Mouse (Mus musculus) C2C12 (cell line): ENCODE results near the gene Mamdc2. TPM values are rescaled to one million over a fixed set of nuclear protein-coding genes. Genes with fewer than 3 reads are reported as not detected.

Experiments
- H3K27me3 ChIP-seq: one replicate; pipeline ENCODE4 v1.6.1; 2011; ENCODE audit not compliant: control insufficient read depth, insufficient read depth, insufficient read length
- H3K36me3 ChIP-seq: one replicate; pipeline ENCODE4 v1.6.1; 2011; ENCODE audit not compliant: control insufficient read depth, insufficient read depth
- H3K4me3 ChIP-seq: one replicate; pipeline ENCODE4 v1.5.1; 2011; ENCODE audit warnings: mild to moderate bottlenecking, control low read depth; ENCODE audit not compliant: poor library complexity, insufficient read depth, severe bottlenecking
- H3K79me2 ChIP-seq: one replicate; pipeline ENCODE4 v1.6.1; 2011; ENCODE audit not compliant: control insufficient read depth, insufficient read depth
- H3K79me3 ChIP-seq: one replicate; pipeline ENCODE4 v1.6.1; 2011; ENCODE audit warnings: low read depth, control low read depth
- H3ac ChIP-seq: one replicate; pipeline ENCODE3; 2011; ENCODE audit warnings: low read depth; ENCODE audit not compliant: control insufficient read depth, insufficient read length
- CEBPB ChIP-seq: IDR thresholded peaks from one replicate; pipeline ENCODE4 v1.6.1; 2011; ENCODE audit warnings: low read depth, mild to moderate bottlenecking, control low read depth, moderate library complexity
- CTCF ChIP-seq: IDR thresholded peaks from one replicate; pipeline ENCODE4 v1.5.1; 2011; ENCODE audit not compliant: control insufficient read depth, insufficient read depth, insufficient read length
- FOSL1 ChIP-seq: IDR thresholded peaks from one replicate; pipeline ENCODE4 v1.8.0; 2011; ENCODE audit warnings: mild to moderate bottlenecking, low read length; ENCODE audit not compliant: poor library complexity, insufficient read depth, severe bottlenecking
- MAX ChIP-seq: IDR thresholded peaks from one replicate; pipeline ENCODE4 v1.6.1; 2011; ENCODE audit warnings: mild to moderate bottlenecking, control low read depth
- MYOD1 ChIP-seq: IDR thresholded peaks from one replicate; pipeline ENCODE4 v1.6.1; 2011; ENCODE audit warnings: low read depth; ENCODE audit not compliant: control insufficient read depth, insufficient read length
- MYOG ChIP-seq: IDR thresholded peaks from one replicate; pipeline ENCODE4 v1.6.1; 2011; ENCODE audit not compliant: control insufficient read depth, insufficient read length; ENCODE audit errors: extremely low read depth
- USF1 ChIP-seq: IDR thresholded peaks from one replicate; pipeline ENCODE4 v1.6.1; 2011; ENCODE audit warnings: low read depth, mild to moderate bottlenecking, control low read depth, moderate library complexity
- polyA plus RNA-seq: library from polyadenylated mRNA; unstranded; fragments of >200 nt; fragmentation: generic; extraction: Trizol; gene quantifications from one replicate; pipeline ENCODE4 v1.2.1, GENCODE M21; 2012; ENCODE audit warnings: missing spikeins

The Mamdc2 gene
- polyA plus RNA-seq, 1 experiment = 0.77 TPM

DNA sequence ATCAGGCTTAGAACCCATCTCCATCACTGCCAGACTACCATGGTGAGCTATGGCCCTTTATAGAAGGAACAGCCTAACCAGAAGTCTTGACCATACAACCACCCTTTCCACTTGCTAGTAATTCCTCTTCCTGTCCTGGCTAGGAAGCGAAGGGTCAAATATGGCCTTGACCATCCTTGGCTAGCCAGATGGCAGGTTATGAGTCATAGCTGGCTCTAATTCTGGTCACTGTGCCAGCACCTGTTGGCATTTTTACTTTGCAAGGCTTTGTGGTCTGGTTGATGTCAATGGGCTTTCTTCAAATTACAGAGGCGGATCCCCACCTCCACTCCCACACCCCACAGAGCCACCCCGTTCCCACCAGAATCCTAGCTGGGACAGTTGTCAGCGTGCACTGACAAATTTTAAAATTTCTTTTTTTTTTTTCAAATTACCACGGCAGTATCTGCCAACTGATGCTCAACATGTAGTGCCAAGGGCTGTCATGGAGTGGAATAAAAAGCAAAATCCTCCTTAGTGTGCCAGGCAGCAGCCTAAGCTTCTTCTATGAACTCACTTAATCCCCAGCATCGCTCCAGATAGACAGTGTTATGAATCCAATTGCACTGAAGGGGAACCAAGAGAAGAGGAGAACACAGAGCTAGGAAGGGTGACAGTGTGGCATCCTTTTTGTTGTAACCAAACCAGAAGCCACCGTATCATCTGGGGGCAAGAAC is 73.1 kb downstream of the Mamdc2 start:
- Histone ChIP-seq H3K79me3 (no peaks in the 10 kb centered on the region), H3K79me2 (no peaks in the 10 kb centered on the region), H3ac (no peak overlapping the region), H3K27me3 (no peaks in the 10 kb centered on the region), H3K4me3 (no peak overlapping the region), H3K36me3 (no peaks in the 10 kb centered on the region)
- no peak for TF ChIP-seq CTCF
- no peak for TF ChIP-seq USF1
- TF ChIP-seq MAX = no peak
- no peak for TF ChIP-seq FOSL1
- peak; percentile 85 for TF ChIP-seq MYOD1
- no peak for TF ChIP-seq MYOG

DNA sequence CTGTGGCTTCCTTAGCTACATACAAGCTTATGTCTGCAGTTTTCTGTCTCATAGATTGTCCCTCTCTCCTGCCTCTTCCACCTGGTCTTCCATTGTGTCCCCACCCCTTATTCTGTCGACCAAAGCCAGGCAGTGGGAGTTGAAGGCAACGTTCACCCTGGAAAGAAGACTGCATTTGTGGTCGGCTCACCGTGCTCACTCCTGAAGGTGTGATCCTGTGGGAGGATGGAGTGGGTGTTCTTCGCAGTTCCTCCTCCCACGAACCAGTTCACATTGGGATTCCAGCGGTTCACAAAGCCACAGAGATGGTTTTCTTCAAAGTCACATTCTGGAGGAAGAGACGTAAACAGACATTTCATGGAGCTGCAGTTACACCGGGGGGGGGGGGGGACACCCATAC is 74.5 kb downstream of the Mamdc2 start:
- no peaks in the 10 kb centered on the region for H3K27me3 ChIP-seq
- no peaks in the 10 kb centered on the region for H3K79me3 ChIP-seq
- H3K36me3 ChIP-seq = no peaks in the 10 kb centered on the region
- H3K4me3 ChIP-seq = no peak overlapping the region
- no peaks in the 10 kb centered on the region for H3K79me2 ChIP-seq
- H3ac ChIP-seq = no peak overlapping the region
- TF ChIP-seq USF1 = no peak
- TF ChIP-seq FOSL1 = no peak
- no peak for TF ChIP-seq MAX
- no peak for TF ChIP-seq MYOG
- TF ChIP-seq MYOD1 = no peak
- no peak for TF ChIP-seq CEBPB
- no peak for TF ChIP-seq CTCF

DNA sequence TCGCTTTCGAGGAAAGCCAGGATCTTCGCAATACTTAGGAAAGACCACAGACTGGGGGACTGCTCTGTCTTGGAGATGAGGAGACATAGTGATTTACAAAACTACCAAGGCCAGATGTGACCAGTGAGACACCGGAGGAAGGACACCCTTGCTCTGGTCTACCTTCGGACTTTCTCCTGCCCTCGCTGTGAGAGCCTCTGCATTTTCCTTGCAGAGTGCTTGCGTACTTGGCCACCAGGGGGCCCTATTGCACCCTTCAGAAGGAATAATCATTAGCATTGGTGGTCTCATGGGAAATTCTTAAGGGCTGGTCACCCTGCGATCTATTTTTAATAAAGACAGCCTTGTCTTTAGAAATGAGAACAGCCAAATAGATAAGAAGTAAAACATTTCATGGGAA is 75.0 kb downstream of the Mamdc2 start:
- H3K4me3 ChIP-seq = no peak overlapping the region
- peak; percentile 49 for TF ChIP-seq CTCF
- no peak for TF ChIP-seq CEBPB
- no peak for TF ChIP-seq MAX
- no peak for TF ChIP-seq USF1
- no peak for TF ChIP-seq MYOG
- no peak for TF ChIP-seq MYOD1
- no peak for TF ChIP-seq FOSL1
- H3K79me2 ChIP-seq = no peaks in the 10 kb centered on the region
- no peaks in the 10 kb centered on the region for H3K27me3 ChIP-seq
- no peak overlapping the region for H3ac ChIP-seq
- H3K36me3 ChIP-seq = no peaks in the 10 kb centered on the region
- no peaks in the 10 kb centered on the region for H3K79me3 ChIP-seq

DNA sequence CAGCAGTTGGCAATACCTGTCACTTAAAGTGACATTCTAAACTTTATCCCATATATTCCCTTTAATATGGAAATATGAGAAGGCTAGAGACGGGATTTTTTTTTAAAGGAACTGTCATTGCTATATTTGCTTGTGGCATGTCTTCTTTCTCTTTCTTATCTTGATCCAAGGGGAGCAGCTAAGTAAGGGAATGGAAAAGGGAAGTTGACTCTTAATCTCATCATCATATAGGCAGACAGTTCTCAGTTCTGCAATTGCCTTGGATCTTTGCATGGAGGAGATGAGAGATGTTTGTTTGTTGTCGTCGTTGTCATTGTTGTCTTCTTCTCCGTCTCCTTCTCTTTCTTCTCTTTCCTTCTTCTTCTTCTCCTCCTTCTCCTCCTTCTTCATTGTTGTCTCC is 79.0 kb downstream of the Mamdc2 start:
- Histone ChIP-seq H3K79me2 (no peaks in the 10 kb centered on the region), H3K36me3 (no peaks in the 10 kb centered on the region), H3ac (no peak overlapping the region), H3K4me3 (no peak overlapping the region), H3K79me3 (no peaks in the 10 kb centered on the region), H3K27me3 (no peaks in the 10 kb centered on the region)
- TF ChIP-seq MYOG (no peak), FOSL1 (no peak), USF1 (no peak), MYOD1 (no peak), CEBPB (no peak), MAX (no peak), CTCF (no peak)

DNA sequence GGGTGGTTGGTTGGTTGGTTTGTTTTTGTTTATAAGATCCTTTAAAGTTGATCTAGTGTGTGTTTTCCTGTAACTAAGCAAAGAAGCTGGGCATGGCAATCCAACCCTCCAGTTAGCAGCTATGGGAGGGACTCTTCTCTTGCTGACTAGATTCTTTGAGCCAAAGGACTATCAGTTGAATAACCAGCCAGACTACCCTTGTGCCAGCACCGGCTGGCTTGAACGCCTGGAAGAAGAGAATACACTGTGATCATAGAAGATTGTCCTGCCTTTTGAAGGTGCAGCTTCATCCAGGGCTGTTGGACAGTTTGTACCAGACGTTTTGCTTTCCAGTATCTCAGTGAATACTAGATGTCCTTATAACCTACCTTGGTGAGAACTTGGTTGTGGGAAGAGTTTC is 86.2 kb downstream of the Mamdc2 start:
- TF ChIP-seq CEBPB = no peak
- TF ChIP-seq CTCF = no peak
- TF ChIP-seq MYOD1 = no peak
- no peak for TF ChIP-seq FOSL1
- TF ChIP-seq USF1 = no peak
- TF ChIP-seq MYOG = no peak
- TF ChIP-seq MAX = no peak
- H3K36me3 ChIP-seq = no peaks in the 10 kb centered on the region
- no peak overlapping the region for H3ac ChIP-seq
- H3K27me3 ChIP-seq = no peaks in the 10 kb centered on the region
- no peaks in the 10 kb centered on the region for H3K79me2 ChIP-seq
- no peak overlapping the region for H3K4me3 ChIP-seq
- H3K79me3 ChIP-seq = no peaks in the 10 kb centered on the region

DNA sequence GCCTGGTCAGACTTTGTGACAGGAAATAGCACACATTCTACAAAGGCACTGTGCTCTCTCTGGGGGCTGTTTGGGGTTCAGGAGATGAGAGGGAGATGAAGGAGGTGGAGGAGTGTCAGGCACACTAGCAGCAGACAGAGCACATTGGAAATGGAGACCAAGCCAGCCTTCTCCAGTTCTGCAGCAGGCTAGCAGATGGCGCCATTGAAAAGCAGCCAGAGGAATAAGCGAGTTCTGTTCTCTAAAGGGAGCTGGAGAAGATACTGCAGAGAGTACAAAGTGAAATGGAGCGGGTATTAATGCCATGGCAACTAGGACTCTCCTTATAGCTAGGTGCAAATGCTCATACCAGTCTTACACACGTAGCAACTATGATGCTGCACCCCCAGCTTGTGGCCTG is 87.1 kb downstream of the Mamdc2 start:
- Histone ChIP-seq H3K4me3 (no peak overlapping the region), H3K36me3 (no peaks in the 10 kb centered on the region), H3ac (no peak overlapping the region), H3K79me3 (no peaks in the 10 kb centered on the region), H3K27me3 (no peaks in the 10 kb centered on the region), H3K79me2 (no peaks in the 10 kb centered on the region)
- TF ChIP-seq CTCF (no peak), MYOD1 (no peak), CEBPB (no peak), MYOG (no peak), FOSL1 (no peak), USF1 (no peak), MAX (no peak)
